16 mouse cellular contexts compared by ENCODE assay signal in genomic region chr16:30998048-30998447, GRCm38 (mm10).
A peak's percentile ranks its signal among the peaks of the same experiment; 100 is the strongest.
DNase-seq lines count a peak whose midpoint lies in the region; ATAC-seq and TF ChIP-seq lines count a peak whose summit lies in the region.
"Had no signal": no experiment of that assay in that cellular context is flagged by ENCODE, and none has a peak within 500 bp of the region (broad histone marks: within the 10 kb centered on the region; RNA-seq: fewer than 3 reads in every experiment).

No protein-coding gene starts in this region.

- TF ChIP-seq EP300 in liver, postnatal 0 days (IDR thresholded peaks at IDR 0.05; ENCODE audit: low read depth), result no peak

- H3K4me2 ChIP-seq in kidney, embryonic 16.5 days (replicated peaks; ENCODE audit: low read depth, low read length), result no peak overlapping the region
- H3K4me2 ChIP-seq in liver, postnatal 0 days (ENCODE audit: low read depth, low read length), result no peak overlapping the region
- H3K4me2 ChIP-seq: limb, embryonic 15.5 days; midbrain, embryonic 12.5 days had no signal

- no peak for TF ChIP-seq POLR2A in kidney, adult 2 months (IDR thresholded peaks at IDR 0.05; ENCODE audit: low read depth, low read length)
- no peak for TF ChIP-seq POLR2A in liver, adult 2 months (IDR thresholded peaks at IDR 0.05; ENCODE audit: extremely low read depth, insufficient read depth, low read length)

- no peaks in the 10 kb centered on the region for H3K27me3 ChIP-seq in kidney, adult 2 months (replicated peaks; ENCODE audit: control insufficient read depth, insufficient read depth, low read length)
- no peaks in the 10 kb centered on the region for H3K27me3 ChIP-seq in kidney, embryonic 16.5 days (ENCODE audit: insufficient read depth, low read length)
- H3K27me3 ChIP-seq in liver, adult 2 months (ENCODE audit: control insufficient read depth, insufficient read depth, low read length), result no peaks in the 10 kb centered on the region
- no peaks in the 10 kb centered on the region for H3K27me3 ChIP-seq in liver, postnatal 0 days (ENCODE audit: insufficient read depth, low read length)
- H3K27me3 ChIP-seq: limb, embryonic 15.5 days; midbrain, embryonic 12.5 days had no signal

- no peak overlapping the region for H3K9ac ChIP-seq in kidney, embryonic 16.5 days (replicated peaks; ENCODE audit: low read length)
- H3K9ac ChIP-seq in liver, adult 2 months (ENCODE audit: low read depth, low read length), result no peak overlapping the region
- H3K9ac ChIP-seq in liver, postnatal 0 days (replicated peaks), result no peak overlapping the region
- H3K9ac ChIP-seq: limb, embryonic 15.5 days; midbrain, embryonic 12.5 days had no signal

- H3K9me3 ChIP-seq in kidney, embryonic 16.5 days (ENCODE audit: low read length), result no peaks in the 10 kb centered on the region
- H3K9me3 ChIP-seq in liver, postnatal 0 days (ENCODE audit: low read length), result no peaks in the 10 kb centered on the region
- H3K9me3 ChIP-seq: limb, embryonic 15.5 days; midbrain, embryonic 12.5 days had no signal

- H3K27ac ChIP-seq in kidney, adult 2 months (ENCODE audit: insufficient read depth, low read depth, low read length), result no peak overlapping the region
- no peak overlapping the region for H3K27ac ChIP-seq in kidney, embryonic 16.5 days (ENCODE audit: low read length)
- no peak overlapping the region for H3K27ac ChIP-seq in liver, adult 2 months (replicated peaks; ENCODE audit: insufficient read depth, low read depth, low read length)
- H3K27ac ChIP-seq in liver, postnatal 0 days (ENCODE audit: low read depth), result no peak overlapping the region
- H3K27ac ChIP-seq: limb, embryonic 15.5 days; midbrain, embryonic 12.5 days had no signal

- no peaks in the 10 kb centered on the region for H3K36me3 ChIP-seq in kidney, adult 2 months (ENCODE audit: control insufficient read depth, insufficient read depth, low read length)
- H3K36me3 ChIP-seq in kidney, embryonic 16.5 days (ENCODE audit: insufficient read depth, low read length), result no peaks in the 10 kb centered on the region
- no peaks in the 10 kb centered on the region for H3K36me3 ChIP-seq in liver, adult 2 months (ENCODE audit: control insufficient read depth, insufficient read depth, low read length)
- no peaks in the 10 kb centered on the region for H3K36me3 ChIP-seq in liver, postnatal 0 days (replicated peaks; ENCODE audit: insufficient read depth, low read length)
- H3K36me3 ChIP-seq: limb, embryonic 15.5 days; midbrain, embryonic 12.5 days had no signal

- no peak overlapping the region for H3K4me3 ChIP-seq in kidney, adult 2 months (ENCODE audit: insufficient read depth, low read depth, low read length)
- no peak overlapping the region for H3K4me3 ChIP-seq in kidney, embryonic 16.5 days (ENCODE audit: low read length)
- no peak overlapping the region for H3K4me3 ChIP-seq in liver, adult 2 months (ENCODE audit: insufficient read depth, low read depth, low read length)
- H3K4me3 ChIP-seq in liver, postnatal 0 days (ENCODE audit: low read depth, low read length), result no peak overlapping the region
- H3K4me3 ChIP-seq: limb, embryonic 15.5 days; midbrain, embryonic 12.5 days had no signal

- H3K4me1 ChIP-seq in kidney, adult 2 months (ENCODE audit: control insufficient read depth, insufficient read depth, low read length), result peaks cover 7% of the 10 kb centered on the region
- peaks cover 7% of the 10 kb centered on the region for H3K4me1 ChIP-seq in kidney, embryonic 16.5 days (ENCODE audit: insufficient read depth, low read length)
- peaks cover 16% of the 10 kb centered on the region for H3K4me1 ChIP-seq in liver, adult 2 months (ENCODE audit: control insufficient read depth, insufficient read depth, low read length)
- peaks cover 10% of the 10 kb centered on the region for H3K4me1 ChIP-seq in liver, postnatal 0 days (ENCODE audit: insufficient read depth)

- peak; percentile 82 for DNase-seq in kidney, adult 2 months
- peak; percentile 95 for DNase-seq in liver, adult 2 months (ENCODE audit: extremely low read depth, low read depth, low spot score)
- DNase-seq in liver, postnatal 0 days, result no peak
- peak; percentile 93 for DNase-seq in cerebellum, adult 9-10 months
- no peak for DNase-seq in right cerebral cortex, adult 18-20 months
- DNase-seq: adrenal gland, postnatal 10 days; B cell, adult 2 months; gastrocnemius, postnatal 36 days; lung, adult 18-20 months; lung, postnatal 36 days; right cerebral cortex, postnatal 25 days; thymus, postnatal 36 days had no signal

- WGBS in kidney, adult 2 months, result 32% methylated on average over 2 of the region's 2 CpGs
- WGBS in kidney, embryonic 16.5 days, result 90% methylated on average over 2 of the region's 2 CpGs
- WGBS in liver, adult 2 months, result 33% methylated on average over 2 of the region's 2 CpGs
- 78% methylated on average over 2 of the region's 2 CpGs for WGBS in liver, postnatal 0 days (ENCODE audit: insufficient replicate concordance)

- TF ChIP-seq CTCF in kidney, adult 2 months (conservative IDR thresholded peaks at IDR 0.05; ENCODE audit: insufficient read depth, insufficient read length, low read depth, low read length), result no peak
- no peak for TF ChIP-seq CTCF in liver, adult 2 months (IDR thresholded peaks at IDR 0.05; ENCODE audit: low read depth, low read length)
- no peak for TF ChIP-seq CTCF in liver, postnatal 0 days (IDR thresholded peaks at IDR 0.05; ENCODE audit: low read depth)

- no peak for ATAC-seq in kidney, embryonic 16.5 days (ENCODE audit: low FRiP score, low TSS enrichment)
- ATAC-seq in liver, postnatal 0 days, result no peak
- no peak for ATAC-seq in megakaryocyte progenitor cell, adult 5-6 weeks (replicated peaks; ENCODE audit: poor library complexity)

- no peaks in the 10 kb centered on the region; the same call in 1 of the 2 replicates for H3K79me2 ChIP-seq in liver, adult 2 months (ENCODE audit: control insufficient read depth, insufficient read depth, low read length)

Comparison
In these comparisons a context has a peak if more than half of its experiments do, and no peak if none do; other contexts are left out.
1. DNase-seq: peak in kidney, adult 2 months (single experiment), liver, adult 2 months (single experiment) and cerebellum, adult 9-10 months (single experiment); none in liver, postnatal 0 days (single experiment) and right cerebral cortex, adult 18-20 months (single experiment).